Mouse (Mus musculus): Measurements from ENCODE around the gene Gm49027. TPM values are rescaled to one million over a fixed set of nuclear protein-coding genes. Genes with fewer than 3 reads are reported as not detected.

Gene Gm49027
- 0.34 TPM in 1 of 2 replicates, not detected in the other for polyA plus RNA-seq (2015; fragmentation: Nextera tagmentation; extraction: Ambion mirVana)

DNA sequence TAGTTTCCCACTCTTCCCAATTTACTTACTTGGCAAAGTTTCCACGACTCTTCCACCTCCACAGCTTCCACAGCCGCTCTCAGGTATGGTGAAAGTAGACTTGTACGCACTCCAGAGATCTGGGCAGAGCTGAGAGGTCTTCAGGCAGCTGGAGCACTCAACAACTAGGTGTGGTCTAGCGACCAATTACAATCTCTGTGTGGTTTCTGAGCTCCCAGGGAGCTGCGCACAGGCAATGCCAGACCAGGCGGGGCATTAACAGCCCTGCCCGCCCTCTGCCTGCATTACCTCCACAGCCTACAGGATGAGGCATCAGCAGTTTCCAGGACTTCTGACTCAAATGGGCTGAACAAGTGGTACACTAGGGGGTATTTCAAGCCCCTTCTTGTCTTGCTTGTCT, at the start of gene Gm49027:
Gm49027 (minus strand) TSS at position 208 of the 400 bp plus-strand sequence.
- no peak for DNase-seq (ENCODE audit: low spot score)
- peaks cover 18% of the 10 kb centered on the region; the same call in 1 of the 2 replicates for H3K36me3 ChIP-seq (ENCODE audit: insufficient read depth, low read length)
- no peaks in the 10 kb centered on the region for H3K27me3 ChIP-seq (ENCODE audit: insufficient read depth, low read length)
- peaks cover 3% of the 10 kb centered on the region; the same call in 1 of the 2 replicates for H3K4me1 ChIP-seq (replicated peaks; ENCODE audit: insufficient read depth, low read length)
- H3K4me2 ChIP-seq (ENCODE audit: low read length), result peak within 1 kb of the TSS; percentile 90
- H3K4me3 ChIP-seq (replicated peaks; ENCODE audit: low read depth, low read length), result peak within 1 kb of the TSS; percentile 85
- TF ChIP-seq CTCF (IDR thresholded peaks at IDR 0.05; ENCODE audit: low read depth), result no peak
- H3K9me3 ChIP-seq (replicated peaks; ENCODE audit: low read length), result no peaks in the 10 kb centered on the region
- no peak within 1 kb of the TSS for H3K9ac ChIP-seq (ENCODE audit: low read depth, low read length)
- 87% methylated on average over 7 of the region's 7 CpGs for WGBS
- ATAC-seq (replicated peaks; ENCODE audit: low FRiP score, low read depth), result no peak
- no peak within 1 kb of the TSS for H3K27ac ChIP-seq

DNA sequence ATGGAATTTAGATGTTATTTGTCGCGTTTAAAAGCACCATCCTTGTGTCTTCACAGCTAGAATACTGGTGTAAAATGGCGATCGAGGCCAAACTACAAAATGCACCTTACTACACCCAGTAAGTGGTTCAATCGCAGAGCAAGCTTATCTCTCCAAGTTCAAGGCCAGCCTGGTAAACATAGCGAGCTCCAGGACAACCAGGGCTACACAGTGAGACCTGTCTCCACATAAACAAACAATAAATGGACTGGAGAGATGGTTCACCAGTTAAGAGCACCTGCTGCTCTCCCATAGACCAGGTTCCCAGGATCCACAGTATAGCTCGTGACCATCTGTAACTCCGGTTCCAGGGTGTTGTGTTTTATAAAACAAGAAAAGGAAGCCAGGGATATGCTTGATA, 48.1 kb upstream of the Gm49027 start:
- Histone ChIP-seq H3K9me3 (replicated peaks; ENCODE audit: low read length) (no peaks in the 10 kb centered on the region), H3K27ac (no peak overlapping the region), H3K4me3 (replicated peaks; ENCODE audit: low read depth, low read length) (peak overlapping the region; percentile 92; the same call in 1 of the 2 replicates), H3K27me3 (ENCODE audit: insufficient read depth, low read length) (no peaks in the 10 kb centered on the region), H3K4me1 (replicated peaks; ENCODE audit: insufficient read depth, low read length) (peaks cover 7% of the 10 kb centered on the region; the same call in 1 of the 2 replicates), H3K36me3 (ENCODE audit: insufficient read depth, low read length) (peaks cover 8% of the 10 kb centered on the region), H3K4me2 (ENCODE audit: low read length) (peak overlapping the region; percentile 76; the same call in 1 of the 2 replicates), H3K9ac (ENCODE audit: low read depth, low read length) (no peak overlapping the region)
- 64% methylated on average over 8 of the region's 8 CpGs for whole genome bisulfite sequencing
- ATAC-seq (replicated peaks; ENCODE audit: low FRiP score, low read depth) (peak; percentile 9; the same call in 1 of the 2 replicates), DNase-seq (ENCODE audit: low spot score) (no peak)
- TF ChIP-seq CTCF (IDR thresholded peaks at IDR 0.05; ENCODE audit: low read depth), result no peak

DNA sequence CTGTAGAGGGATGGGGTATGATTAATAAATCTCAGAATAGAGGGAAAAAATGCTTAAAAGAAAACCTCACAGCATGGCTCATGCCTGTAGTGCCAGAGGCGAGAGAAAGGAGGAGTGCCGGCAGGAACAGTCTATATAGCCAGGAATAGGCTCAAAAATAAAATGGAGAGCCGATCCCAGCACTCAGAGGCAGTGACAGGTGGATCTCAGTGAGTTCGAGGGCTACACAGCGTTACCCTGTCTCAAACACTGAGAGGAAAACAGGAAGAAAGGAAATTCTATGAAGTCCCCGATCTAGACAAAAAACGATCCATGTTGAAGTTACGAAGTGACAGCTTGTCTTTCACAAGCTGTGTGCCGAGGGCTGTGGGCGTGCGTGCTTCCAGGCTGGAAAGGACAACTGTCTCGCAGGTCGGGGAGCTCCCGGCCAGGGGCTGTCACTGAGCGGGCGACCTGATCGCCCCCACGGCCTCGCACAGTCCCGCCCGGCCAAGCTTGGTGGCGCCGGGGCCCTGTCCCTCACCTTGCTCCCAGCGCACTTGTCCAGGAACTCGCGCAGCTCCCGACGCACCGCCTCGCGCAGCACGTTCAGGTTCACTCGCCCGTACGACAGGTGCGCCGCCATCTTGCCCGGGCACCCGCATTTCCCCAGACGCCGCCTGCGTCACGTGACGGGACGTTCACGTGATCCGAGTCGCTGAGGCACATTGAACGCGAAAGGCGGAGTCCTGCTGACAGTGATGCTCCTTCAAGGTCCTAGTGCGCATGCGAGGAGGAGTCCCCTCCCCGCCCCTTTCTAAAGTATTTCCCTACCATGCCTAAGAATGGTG, 47.3 kb upstream of the Gm49027 start, which contains the start of gene Vps33a:
Vps33a (minus strand) TSS at position 682 of the 830 bp plus-strand sequence.
- peak within 1 kb of the TSS; percentile 92 for H3K4me3 ChIP-seq (replicated peaks; ENCODE audit: low read depth, low read length)
- ATAC-seq (replicated peaks; ENCODE audit: low FRiP score, low read depth), result peak; percentile 91
- H3K4me2 ChIP-seq (ENCODE audit: low read length), result peak within 1 kb of the TSS; percentile 76
- no peaks in the 10 kb centered on the region for H3K27me3 ChIP-seq (ENCODE audit: insufficient read depth, low read length)
- H3K27ac ChIP-seq, result peak within 1 kb of the TSS; percentile 80
- H3K4me1 ChIP-seq (replicated peaks; ENCODE audit: insufficient read depth, low read length), result peaks cover 7% of the 10 kb centered on the region; the same call in 1 of the 2 replicates
- DNase-seq (ENCODE audit: low spot score), result peak; percentile 99
- H3K36me3 ChIP-seq (ENCODE audit: insufficient read depth, low read length), result peaks cover 11% of the 10 kb centered on the region; the same call in 1 of the 2 replicates
- peak within 1 kb of the TSS; percentile 84 for H3K9ac ChIP-seq (ENCODE audit: low read depth, low read length)
- no peak for TF ChIP-seq CTCF (IDR thresholded peaks at IDR 0.05; ENCODE audit: low read depth)
- WGBS, result under 1% methylated on average over 54 of the region's 54 CpGs
- no peaks in the 10 kb centered on the region for H3K9me3 ChIP-seq (replicated peaks; ENCODE audit: low read length)

DNA sequence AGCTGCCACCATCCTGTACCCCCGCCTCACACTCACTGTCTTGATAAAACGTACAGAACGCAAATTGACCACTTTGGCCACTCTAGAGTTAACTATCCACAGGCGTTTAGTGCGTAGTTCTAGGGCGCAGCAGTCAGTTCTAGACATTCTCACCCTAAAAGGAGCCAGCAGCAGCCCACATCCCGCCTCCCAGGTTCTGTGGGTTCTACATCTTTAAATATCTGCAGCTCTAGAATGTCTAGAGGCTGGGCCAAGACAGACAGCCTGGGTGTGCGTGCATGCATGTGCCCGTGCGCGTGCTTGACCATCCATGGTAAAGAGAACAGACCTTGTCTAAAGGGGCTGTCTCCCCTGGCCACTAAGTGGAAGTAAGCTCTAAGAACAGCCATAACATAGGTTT, 35.8 kb upstream of the Gm49027 start:
- no peak for ATAC-seq (replicated peaks; ENCODE audit: low FRiP score, low read depth)
- 91% methylated on average over 11 of the region's 11 CpGs for WGBS
- TF ChIP-seq CTCF (IDR thresholded peaks at IDR 0.05; ENCODE audit: low read depth), result no peak
- H3K4me2 ChIP-seq (ENCODE audit: low read length), result no peak overlapping the region
- H3K9ac ChIP-seq (ENCODE audit: low read depth, low read length), result no peak overlapping the region
- no peak for DNase-seq (ENCODE audit: low spot score)
- no peaks in the 10 kb centered on the region for H3K4me1 ChIP-seq (replicated peaks; ENCODE audit: insufficient read depth, low read length)
- H3K9me3 ChIP-seq (replicated peaks; ENCODE audit: low read length), result no peaks in the 10 kb centered on the region
- peaks cover 68% of the 10 kb centered on the region for H3K36me3 ChIP-seq (ENCODE audit: insufficient read depth, low read length)
- no peaks in the 10 kb centered on the region for H3K27me3 ChIP-seq (ENCODE audit: insufficient read depth, low read length)
- no peak overlapping the region for H3K27ac ChIP-seq
- H3K4me3 ChIP-seq (replicated peaks; ENCODE audit: low read depth, low read length), result no peak overlapping the region

DNA sequence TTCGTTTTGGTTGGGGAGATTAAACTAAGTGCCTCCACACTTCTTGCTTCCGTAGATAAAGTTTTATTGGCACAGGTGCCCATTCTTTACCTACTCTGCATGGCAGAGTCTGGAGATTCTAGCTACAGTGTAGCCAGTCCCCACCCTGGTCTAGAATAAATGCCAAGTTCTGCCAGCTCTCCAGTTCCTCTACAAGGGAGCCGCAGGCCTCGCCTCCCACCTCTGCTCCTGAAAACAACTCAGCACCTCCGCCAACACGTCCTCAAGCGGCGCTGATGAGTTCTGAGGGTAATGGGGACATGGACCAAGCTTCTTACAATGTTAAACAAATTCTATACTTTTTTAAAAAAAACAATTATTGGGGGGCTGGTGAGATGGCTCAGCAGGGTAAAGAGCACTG, 34.3 kb upstream of the Gm49027 start:
- no peak for TF ChIP-seq CTCF (IDR thresholded peaks at IDR 0.05; ENCODE audit: low read depth)
- H3K27me3 ChIP-seq (ENCODE audit: insufficient read depth, low read length), result no peaks in the 10 kb centered on the region
- H3K4me3 ChIP-seq (replicated peaks; ENCODE audit: low read depth, low read length), result no peak overlapping the region
- DNase-seq (ENCODE audit: low spot score) (no peak), ATAC-seq (replicated peaks; ENCODE audit: low FRiP score, low read depth) (no peak)
- 91% methylated on average over 8 of the region's 8 CpGs for WGBS
- no peak overlapping the region for H3K9ac ChIP-seq (ENCODE audit: low read depth, low read length)
- H3K4me1 ChIP-seq (replicated peaks; ENCODE audit: insufficient read depth, low read length), result no peaks in the 10 kb centered on the region
- H3K36me3 ChIP-seq (ENCODE audit: insufficient read depth, low read length), result peaks cover 59% of the 10 kb centered on the region
- H3K27ac ChIP-seq, result no peak overlapping the region
- H3K4me2 ChIP-seq (ENCODE audit: low read length), result no peak overlapping the region
- no peaks in the 10 kb centered on the region for H3K9me3 ChIP-seq (replicated peaks; ENCODE audit: low read length)

DNA sequence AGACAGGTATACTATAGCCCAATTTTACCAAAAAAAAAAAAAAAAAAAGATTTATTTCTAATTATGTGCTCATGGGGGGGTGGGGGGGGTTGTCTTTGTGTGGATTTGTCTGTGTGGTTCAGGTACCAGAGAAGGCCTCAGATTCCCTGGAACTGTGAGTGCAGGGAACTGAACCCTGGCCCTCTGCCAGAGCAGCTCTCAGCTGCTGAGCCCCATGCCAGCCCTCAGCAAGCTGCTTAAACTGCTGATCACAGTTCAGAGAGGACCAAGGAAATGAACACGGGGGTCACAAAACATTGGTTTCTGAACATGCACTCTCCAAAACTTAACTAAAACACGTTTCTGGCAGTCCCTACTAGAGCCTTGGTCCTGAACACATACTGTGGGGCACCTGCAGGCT, 31.2 kb upstream of the Gm49027 start:
- 75% methylated on average over 2 of the region's 2 CpGs for WGBS
- no peak overlapping the region for H3K4me2 ChIP-seq (ENCODE audit: low read length)
- H3K27ac ChIP-seq, result no peak overlapping the region
- H3K36me3 ChIP-seq (ENCODE audit: insufficient read depth, low read length), result peaks cover 46% of the 10 kb centered on the region
- no peak for TF ChIP-seq CTCF (IDR thresholded peaks at IDR 0.05; ENCODE audit: low read depth)
- H3K4me1 ChIP-seq (replicated peaks; ENCODE audit: insufficient read depth, low read length), result no peaks in the 10 kb centered on the region
- DNase-seq (ENCODE audit: low spot score), result no peak
- no peaks in the 10 kb centered on the region for H3K27me3 ChIP-seq (ENCODE audit: insufficient read depth, low read length)
- no peak for ATAC-seq (replicated peaks; ENCODE audit: low FRiP score, low read depth)
- H3K9ac ChIP-seq (ENCODE audit: low read depth, low read length), result no peak overlapping the region
- no peaks in the 10 kb centered on the region for H3K9me3 ChIP-seq (replicated peaks; ENCODE audit: low read length)
- no peak overlapping the region for H3K4me3 ChIP-seq (replicated peaks; ENCODE audit: low read depth, low read length)
